Mouse (Mus musculus) liver, embryonic 15.5 days (tissue): ENCODE results near the gene Fn3krp. TPM values are rescaled to one million over a fixed set of nuclear protein-coding genes. Genes with fewer than 3 reads are reported as not detected.

Experiments used
- ATAC-seq: fragments of 200-750 bp; cut with Nextera tagmentation; 2 replicates; pipeline ENCODE4 v1.8.0; 2017; ENCODE audit warnings: moderate number of reproducible peaks, mild to moderate bottlenecking, moderate library complexity; ENCODE audit not compliant: insufficient read depth
- H3K27ac ChIP-seq: fragments of 300-500 bp; sonication (generic); replicated peaks from 2 replicates; pipeline ENCODE4 v1.5.1; 2015; ENCODE audit warnings: mild to moderate bottlenecking, inconsistent platforms
- H3K27me3 ChIP-seq: fragments of 300-500 bp; sonication (generic); 2 replicates; pipeline ENCODE4 v1.6.1; 2015; ENCODE audit warnings: mild to moderate bottlenecking, inconsistent platforms
- H3K36me3 ChIP-seq: fragments of 300-500 bp; sonication (generic); replicated peaks from 2 replicates; pipeline ENCODE4 v1.6.1; 2015; ENCODE audit warnings: moderate library complexity, mild to moderate bottlenecking, inconsistent platforms
- H3K4me1 ChIP-seq: fragments of 300-500 bp; sonication (generic); replicated peaks from 2 replicates; pipeline ENCODE4 v1.6.1; 2015; ENCODE audit warnings: inconsistent platforms
- H3K4me2 ChIP-seq: fragments of 300-500 bp; sonication (generic); 2 replicates; pipeline ENCODE4 v1.6.1; 2015; ENCODE audit warnings: moderate library complexity, mild to moderate bottlenecking, inconsistent platforms
- H3K4me3 ChIP-seq: fragments of 300-500 bp; sonication (generic); replicated peaks from 2 replicates; pipeline ENCODE4 v1.5.1; 2015; ENCODE audit warnings: mild to moderate bottlenecking, inconsistent platforms
- H3K9ac ChIP-seq: fragments of 300-500 bp; sonication (generic); 2 replicates; pipeline ENCODE4 v1.6.1; 2015; ENCODE audit warnings: moderate library complexity, mild to moderate bottlenecking, inconsistent platforms
- H3K9me3 ChIP-seq: fragments of 300-500 bp; sonication (generic); replicated peaks from 2 replicates; pipeline ENCODE4 v1.6.1; 2016; ENCODE audit warnings: inconsistent platforms
- WGBS: fragments of 180-500 bp; shearing (Covaris S2); methylation state at CpG from one replicate; pipeline ENCODE4 v1.1.7; 2015; ENCODE audit warnings: mixed read lengths; ENCODE audit not compliant: insufficient replicate concordance; 5-methylcytosine and 5-hydroxymethylcytosine counted together
- polyA plus RNA-seq: library from polyadenylated mRNA; unstranded; fragments of >200 nt; fragmentation: Nextera tagmentation; extraction: Ambion mirVana; gene quantifications from 2 replicates; pipeline ENCODE4 v1.2.1, GENCODE M21; 2015

Gene Fn3krp
- polyA plus RNA-seq = 27.3 and 28.1 TPM in 2 replicates

DNA sequence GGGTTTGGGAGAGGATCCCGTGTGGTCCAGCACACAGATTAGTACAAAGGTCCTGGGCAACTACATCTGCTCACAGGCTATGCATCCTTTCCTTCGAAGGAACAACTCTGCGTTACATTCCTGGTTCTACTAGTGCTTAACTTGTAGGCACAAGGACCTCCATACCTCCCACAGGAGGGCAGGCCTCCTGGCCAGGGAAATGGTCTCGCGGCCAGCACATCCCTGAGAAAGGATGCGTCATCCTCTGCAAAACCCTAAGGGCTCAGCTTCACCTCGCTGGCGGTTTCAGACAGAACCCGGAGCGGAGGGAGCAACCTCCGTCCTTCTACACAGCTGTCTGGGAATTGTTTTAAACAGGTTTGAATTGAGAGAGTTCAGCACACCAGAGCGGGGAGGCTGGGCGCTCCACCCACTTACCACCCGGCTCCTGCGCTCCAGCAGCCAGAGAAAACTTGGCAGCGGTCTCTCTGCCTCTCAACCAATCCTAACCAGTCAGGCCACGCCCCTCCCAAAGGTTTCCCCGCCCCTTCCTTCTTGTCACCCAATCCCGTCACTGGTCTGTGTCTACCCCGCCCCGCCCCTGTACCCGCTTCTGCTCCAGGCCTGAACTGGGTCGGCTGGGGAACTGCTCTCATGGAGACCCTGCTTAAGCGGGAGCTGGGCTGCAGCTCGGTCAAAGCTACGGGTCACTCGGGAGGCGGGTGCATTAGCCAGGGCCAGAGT, at the start of gene Fn3krp:
Gene Fn3krp (plus strand): TSS at position 572 of the 723 bp plus-strand sequence.
- Histone ChIP-seq H3K4me1 (peaks cover 55% of the 10 kb centered on the region), H3K9ac (peak within 1 kb of the TSS; percentile 86), H3K27ac (peak within 1 kb of the TSS; percentile 97), H3K4me2 (peak within 1 kb of the TSS; percentile 94), H3K9me3 (no peaks in the 10 kb centered on the region), H3K27me3 (no peaks in the 10 kb centered on the region; the same call in 1 of the 2 replicates), H3K4me3 (peak within 1 kb of the TSS; percentile 94), H3K36me3 (peaks cover 23% of the 10 kb centered on the region)
- ATAC-seq = peak; percentile 97
- WGBS = 3% methylated on average over 28 of the region's 28 CpGs

DNA sequence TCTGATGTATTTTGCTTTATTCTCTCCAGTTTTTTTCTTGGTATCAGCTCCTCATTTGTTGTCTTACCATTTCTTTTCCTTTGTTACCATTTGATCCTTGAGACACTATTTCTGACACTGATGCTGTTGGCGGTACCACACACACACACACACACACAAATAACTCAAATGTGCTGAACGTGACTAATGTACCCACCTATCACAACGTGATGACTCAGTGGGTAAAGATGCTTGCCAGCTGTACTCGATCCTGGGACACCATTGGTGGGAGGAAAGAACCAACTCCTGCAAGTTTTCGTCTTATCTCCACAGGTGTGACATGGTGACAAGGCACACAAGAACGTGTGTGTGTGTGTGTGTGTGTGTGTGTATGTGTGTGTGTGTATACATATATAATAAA, 47.9 kb upstream of the Fn3krp start:
- no peak for ATAC-seq
- 47% methylated on average over 6 of the region's 6 CpGs for WGBS
- H3K9ac ChIP-seq = no peak overlapping the region
- H3K9me3 ChIP-seq = no peaks in the 10 kb centered on the region
- H3K4me1 ChIP-seq = 0 out of 2 replicates have a peak, but pooled peaks cover 4% of the 10 kb centered on the region
- no peak overlapping the region for H3K4me3 ChIP-seq
- H3K36me3 ChIP-seq = no peaks in the 10 kb centered on the region
- H3K4me2 ChIP-seq = no peak overlapping the region
- no peak overlapping the region for H3K27ac ChIP-seq
- H3K27me3 ChIP-seq = 0 out of 2 replicates have a peak, but pooled peaks cover 3% of the 10 kb centered on the region

DNA sequence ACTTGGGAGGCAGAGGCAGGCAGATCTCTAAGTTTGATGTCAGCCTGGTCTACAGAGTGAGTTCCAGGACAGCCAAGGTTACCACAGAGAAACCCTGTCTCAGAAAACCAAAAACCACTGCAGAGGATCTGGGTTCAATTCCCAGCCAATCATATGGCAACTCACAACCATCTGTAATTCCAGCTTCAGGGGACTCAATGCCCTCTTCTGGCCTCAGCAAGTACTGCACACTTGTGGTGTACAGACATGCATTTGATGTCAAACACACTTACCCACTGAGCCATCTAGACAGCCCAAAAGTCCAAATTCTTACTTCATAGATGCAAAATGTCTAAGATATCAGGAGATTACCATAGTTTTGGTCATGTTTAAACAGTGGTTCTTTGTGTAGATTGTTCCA, 42.6 kb upstream of the Fn3krp start:
- Histone ChIP-seq H3K4me3 (no peak overlapping the region), H3K9me3 (no peaks in the 10 kb centered on the region), H3K27me3 (0 out of 2 replicates have a peak, but pooled peaks cover 8% of the 10 kb centered on the region), H3K36me3 (no peaks in the 10 kb centered on the region), H3K27ac (no peak overlapping the region), H3K9ac (no peak overlapping the region), H3K4me2 (no peak overlapping the region), H3K4me1 (no peaks in the 10 kb centered on the region)
- no peak for ATAC-seq

- Histone ChIP-seq H3K9ac (no peak overlapping the region), H3K4me3 (no peak overlapping the region), H3K9me3 (no peaks in the 10 kb centered on the region), H3K36me3 (no peaks in the 10 kb centered on the region), H3K4me2 (no peak overlapping the region), H3K4me1 (no peaks in the 10 kb centered on the region), H3K27ac (no peak overlapping the region), H3K27me3 (0 out of 2 replicates have a peak, but pooled peaks cover 6% of the 10 kb centered on the region)
- WGBS = 65% methylated on average over 6 of the region's 6 CpGs
- ATAC-seq = no peak
These were observed 40.9 kb upstream of the Fn3krp start for GRCm38 (mm10) chr11:121380294-121380693.

- Histone ChIP-seq H3K27me3 (peaks cover 34% of the 10 kb centered on the region), H3K27ac (0 out of 2 replicates have a peak within 1 kb of the TSS, but pooled peaks have one; percentile 9), H3K4me3 (peak within 1 kb of the TSS; percentile 68), H3K9me3 (no peaks in the 10 kb centered on the region), H3K9ac (peak within 1 kb of the TSS; percentile 65), H3K36me3 (no peaks in the 10 kb centered on the region), H3K4me1 (peaks cover 24% of the 10 kb centered on the region), H3K4me2 (peak within 1 kb of the TSS; percentile 99)
- WGBS = 1% methylated on average over 61 of the region's 61 CpGs
- ATAC-seq = peak; percentile 99
These were observed 33.2 kb upstream of the Fn3krp start, which contains the start of gene Rab40b for GRCm38 (mm10) chr11:121387750-121388553. Gene Rab40b, minus strand, starts transcription at chr11:121388251.

- no peaks in the 10 kb centered on the region for H3K36me3 ChIP-seq
- H3K4me2 ChIP-seq = peak overlapping the region; percentile 99
- H3K4me1 ChIP-seq = peaks cover 24% of the 10 kb centered on the region
- peaks cover 34% of the 10 kb centered on the region for H3K27me3 ChIP-seq
- H3K27ac ChIP-seq = no peak overlapping the region
- no peak overlapping the region for H3K9ac ChIP-seq
- no peak for ATAC-seq
- H3K9me3 ChIP-seq = no peaks in the 10 kb centered on the region
- H3K4me3 ChIP-seq = peak overlapping the region; percentile 68
- 16% methylated on average over 6 of the region's 6 CpGs for WGBS
These were observed 32.7 kb upstream of the Fn3krp start for GRCm38 (mm10) chr11:121388554-121388945.

DNA sequence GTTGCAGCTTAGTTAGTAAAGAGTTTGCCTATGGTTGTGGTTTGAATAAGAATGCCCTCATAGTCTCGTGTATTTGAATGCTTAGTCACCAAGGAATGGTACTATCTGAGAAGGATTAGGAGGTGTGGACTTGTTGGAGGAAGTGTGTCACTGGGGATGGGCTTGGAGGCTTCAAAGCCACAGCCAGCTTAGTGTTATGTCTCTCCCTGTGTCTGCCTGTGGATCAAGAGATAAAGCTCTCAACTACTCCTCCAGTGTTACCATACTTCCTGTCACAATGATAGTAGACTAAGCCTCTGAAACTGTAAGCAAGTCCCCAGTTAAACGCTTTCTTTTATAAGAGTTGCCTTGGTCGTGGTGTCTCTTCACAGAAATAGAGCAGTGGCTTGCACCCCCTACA, 30.4 kb upstream of the Fn3krp start:
- H3K36me3 ChIP-seq = no peaks in the 10 kb centered on the region
- H3K4me2 ChIP-seq = no peak overlapping the region
- H3K27me3 ChIP-seq = peaks cover 33% of the 10 kb centered on the region
- no peak for ATAC-seq
- no peak overlapping the region for H3K27ac ChIP-seq
- no peak overlapping the region for H3K9ac ChIP-seq
- no peaks in the 10 kb centered on the region for H3K9me3 ChIP-seq
- H3K4me1 ChIP-seq = peaks cover 24% of the 10 kb centered on the region
- no peak overlapping the region for H3K4me3 ChIP-seq
- 25% methylated on average over 3 of the region's 3 CpGs for WGBS

DNA sequence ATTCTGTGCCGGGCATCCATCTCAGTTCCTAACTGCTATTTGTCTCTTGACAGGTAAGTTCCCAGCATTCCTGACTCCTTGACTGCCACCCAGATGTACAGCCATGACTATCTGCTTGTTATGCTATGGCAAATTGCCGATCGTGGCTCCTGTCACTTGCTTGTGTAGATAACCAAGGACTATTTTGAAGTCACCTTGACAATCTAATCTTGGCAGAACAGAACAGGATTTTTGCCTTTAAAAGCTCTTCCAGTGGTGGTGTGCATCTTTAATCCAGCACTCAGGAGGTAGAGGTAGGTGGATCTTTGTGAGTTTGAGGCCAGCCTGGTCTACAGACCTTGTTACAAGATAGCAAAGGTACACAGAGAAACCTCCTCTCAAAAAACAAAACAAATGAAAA, 28.8 kb upstream of the Fn3krp start:
- Histone ChIP-seq H3K27ac (no peak overlapping the region), H3K4me3 (no peak overlapping the region), H3K9me3 (no peaks in the 10 kb centered on the region), H3K9ac (no peak overlapping the region), H3K36me3 (no peaks in the 10 kb centered on the region), H3K27me3 (peaks cover 17% of the 10 kb centered on the region), H3K4me1 (peaks cover 21% of the 10 kb centered on the region), H3K4me2 (no peak overlapping the region)
- no peak for ATAC-seq
- WGBS = 33% methylated on average over 3 of the region's 3 CpGs

GRCm38 (mm10) chr11:121407366-121408155, 13.6 kb upstream of the Fn3krp start:
- Histone ChIP-seq H3K27ac (no peak overlapping the region), H3K36me3 (no peaks in the 10 kb centered on the region), H3K9ac (no peak overlapping the region), H3K4me3 (no peak overlapping the region), H3K27me3 (peaks cover 63% of the 10 kb centered on the region), H3K4me2 (no peak overlapping the region), H3K9me3 (no peaks in the 10 kb centered on the region), H3K4me1 (no peaks in the 10 kb centered on the region)
- WGBS = 64% methylated on average over 3 of the region's 3 CpGs
- no peak for ATAC-seq

DNA sequence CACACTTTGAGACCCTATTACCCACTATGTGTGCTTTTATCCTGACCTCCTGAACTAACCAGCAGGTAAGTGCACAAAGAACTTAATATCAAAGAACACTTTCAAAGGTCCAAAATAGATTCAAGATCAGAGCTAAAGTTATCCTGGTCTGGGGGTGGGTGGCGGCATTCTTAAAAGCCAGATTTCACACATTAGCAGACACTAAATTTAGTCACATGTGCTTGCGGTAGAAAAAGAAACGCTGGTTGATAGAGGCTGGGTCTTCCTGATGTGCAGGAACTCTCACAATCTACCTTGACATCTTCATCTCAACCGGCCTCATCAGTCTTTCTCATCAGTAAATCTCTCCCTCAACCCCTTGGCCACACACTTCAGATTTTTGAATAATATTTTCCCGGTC, 6.4 kb upstream of the Fn3krp start:
- H3K27me3 ChIP-seq = peaks cover 27% of the 10 kb centered on the region
- 70% methylated on average over 5 of the region's 5 CpGs for WGBS
- H3K36me3 ChIP-seq = no peaks in the 10 kb centered on the region
- H3K9me3 ChIP-seq = no peaks in the 10 kb centered on the region
- no peak overlapping the region for H3K4me2 ChIP-seq
- H3K9ac ChIP-seq = no peak overlapping the region
- no peak overlapping the region for H3K27ac ChIP-seq
- no peak for ATAC-seq
- H3K4me3 ChIP-seq = no peak overlapping the region
- H3K4me1 ChIP-seq = peaks cover 6% of the 10 kb centered on the region; the same call in 1 of the 2 replicates
